Mouse (Mus musculus): ENCODE data around the gene Gm16405. TPM values are rescaled to one million over a fixed set of nuclear protein-coding genes. Genes with fewer than 3 reads are reported as not detected.

Gm16405 gene
- not detected for polyA plus RNA-seq (2014; fragmentation: Illumina TruSeq; extraction: RNeasy Lipid Tissue Mini Kit (QIAGEN cat#74804); ENCODE audit: low read depth, low replicate concordance)

GRCm38 (mm10) chrX:54530908-54531307, at the start of gene Gm16405:
TSS of gene Gm16405 (plus strand) at chrX:54531208.

Other genes starting within 250 kb of the Gm16405 start
- not detected for gene Gm16430, start 91.0 kb downstream of the Gm16405 start, polyA plus RNA-seq (2014; fragmentation: Illumina TruSeq; extraction: RNeasy Lipid Tissue Mini Kit (QIAGEN cat#74804); ENCODE audit: low read depth, low replicate concordance)

Measured in liver, adult 10 weeks (tissue).